Mouse (Mus musculus): ENCODE measurements around the gene Plin1.

DNA sequence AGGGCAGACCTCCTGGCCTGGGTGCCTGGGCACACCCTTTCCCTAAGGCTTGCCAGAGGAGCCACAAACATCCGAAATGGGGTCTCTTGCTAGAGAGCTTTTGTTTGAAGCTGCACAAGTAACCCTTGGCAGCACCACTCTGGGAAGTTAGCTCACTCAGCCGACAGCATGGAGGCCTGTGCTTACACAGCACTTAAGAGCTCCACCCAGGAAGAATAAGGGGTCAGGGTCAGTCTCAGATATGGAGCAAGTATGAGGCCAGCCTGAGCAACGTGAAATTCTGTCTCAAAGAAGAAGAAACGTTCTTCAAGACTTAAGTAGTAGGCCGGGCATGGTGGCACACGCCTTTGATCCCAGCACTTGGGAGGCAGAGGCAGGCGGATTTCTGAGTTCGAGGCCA lies 29.4 kb upstream of the Plin1 start:
- TF ChIP-seq CTCF (conservative IDR thresholded peaks at IDR 0.05; ENCODE audit: insufficient read depth, insufficient read length, low read depth, low read length) (no peak), POLR2A (IDR thresholded peaks at IDR 0.05; ENCODE audit: low read depth, low read length) (no peak)
